Mouse (Mus musculus): ENCODE results near the gene Prnd. TPM values are rescaled to one million over a fixed set of nuclear protein-coding genes. Genes with fewer than 3 reads are reported as not detected.
A peak's percentile ranks its signal among the peaks of the same experiment; 100 is the strongest.

Gene Prnd
- polyA plus RNA-seq, 2 experiments from 2014 or later: 0.11 to 0.36 TPM

DNA sequence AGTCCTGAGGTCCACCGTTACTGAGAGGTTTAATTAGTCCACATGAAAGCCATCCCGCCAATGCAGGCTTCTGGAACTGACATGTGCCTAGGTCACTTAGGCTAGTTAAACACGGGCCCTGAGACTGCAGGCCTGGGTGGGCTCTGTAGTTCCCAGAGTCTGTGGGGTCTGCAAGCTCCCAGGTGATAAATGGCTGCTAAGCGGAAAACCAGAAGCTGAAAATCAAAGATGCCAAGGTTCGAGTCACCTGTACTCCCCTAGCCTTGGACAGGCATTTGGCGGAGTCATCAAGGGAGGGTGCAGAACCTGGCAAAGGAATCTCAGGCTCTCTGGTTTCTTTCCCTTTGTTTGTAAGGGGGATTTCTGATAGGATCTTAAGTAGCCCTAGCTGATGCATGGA lies 9.2 kb upstream of the Prnd start:
- ATAC-seq: no peak

DNA sequence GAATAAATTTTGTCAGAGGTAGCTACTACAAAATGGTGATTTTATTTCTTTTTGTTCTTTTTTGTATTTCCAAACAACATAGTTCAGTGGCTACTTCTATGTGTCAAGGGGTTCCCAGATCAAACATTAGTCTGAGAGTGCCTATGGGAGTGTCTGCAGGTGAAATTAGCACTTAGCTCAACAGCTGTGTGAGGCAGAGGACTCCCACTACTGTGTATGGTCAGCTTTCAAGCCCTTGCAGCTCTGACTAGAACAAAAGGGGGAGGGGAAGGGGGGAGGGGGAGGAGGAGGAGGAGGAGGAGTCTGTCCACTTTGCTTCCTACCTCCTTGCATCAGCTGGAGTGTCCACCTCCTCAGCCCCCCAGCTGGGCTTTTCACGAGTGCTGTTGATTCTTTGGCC lies 6.3 kb upstream of the Prnd start:
- ATAC-seq: no peak

DNA sequence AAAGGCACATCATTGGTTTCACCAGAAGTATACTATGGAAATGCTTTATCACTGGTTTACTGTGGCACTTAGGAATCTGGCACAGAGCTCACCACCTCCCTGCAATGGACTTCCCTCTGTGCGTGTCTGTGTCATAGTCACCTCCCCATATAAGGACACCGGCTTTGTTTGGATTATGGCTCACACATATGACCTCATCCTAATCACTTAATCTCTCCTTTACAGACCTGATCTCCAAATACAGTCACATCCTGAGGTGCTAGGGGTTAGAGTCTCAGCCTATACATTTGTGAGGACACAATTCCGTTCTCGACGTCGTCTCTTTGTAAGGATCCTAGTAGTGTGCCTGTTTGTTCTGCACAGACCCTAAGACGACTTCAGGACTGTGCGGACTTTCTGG lies 5.4 kb upstream of the Prnd start:
- no peak for ATAC-seq

- ATAC-seq: no peak
Measured at GRCm38 (mm10) chr2:131945765-131946164, 4.9 kb upstream of the Prnd start.

GRCm38 (mm10) chr2:131946351-131946750 lies 4.3 kb upstream of the Prnd start:
- ATAC-seq: no peak

- no peak for ATAC-seq
Measured at GRCm38 (mm10) chr2:131948156-131948555, 2.5 kb upstream of the Prnd start.

- no peak for ATAC-seq
Measured at GRCm38 (mm10) chr2:131948916-131949639, 1.6 kb upstream of the Prnd start.

- peak; percentile 18 for ATAC-seq
Measured at GRCm38 (mm10) chr2:131949767-131950597, 679 bp upstream of the Prnd start.

DNA sequence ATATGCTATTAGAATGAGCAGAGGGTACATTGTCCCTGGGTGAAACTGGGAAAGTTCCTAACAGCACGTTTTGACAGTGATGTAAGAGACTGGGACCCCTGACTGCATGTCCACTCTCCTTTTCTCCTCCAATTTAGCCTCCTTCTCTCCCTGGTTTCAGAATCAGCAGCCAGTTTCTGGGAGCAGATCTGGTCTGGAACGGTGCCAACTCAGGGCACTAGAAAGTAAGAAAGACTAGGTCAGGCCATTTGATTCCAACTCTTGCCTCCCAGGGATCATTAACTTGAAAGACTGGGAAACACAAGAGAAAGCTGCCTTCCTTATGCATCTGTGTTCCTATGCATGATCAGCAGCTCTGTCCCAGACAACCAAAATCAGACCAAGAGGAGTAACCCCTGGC lies 1.8 kb downstream of the Prnd start:
- ATAC-seq: no peak

- ATAC-seq: no peak
Measured at GRCm38 (mm10) chr2:131952961-131953538, 2.4 kb downstream of the Prnd start.

- no peak for ATAC-seq
Measured at GRCm38 (mm10) chr2:131953711-131954110, 3.0 kb downstream of the Prnd start.

DNA sequence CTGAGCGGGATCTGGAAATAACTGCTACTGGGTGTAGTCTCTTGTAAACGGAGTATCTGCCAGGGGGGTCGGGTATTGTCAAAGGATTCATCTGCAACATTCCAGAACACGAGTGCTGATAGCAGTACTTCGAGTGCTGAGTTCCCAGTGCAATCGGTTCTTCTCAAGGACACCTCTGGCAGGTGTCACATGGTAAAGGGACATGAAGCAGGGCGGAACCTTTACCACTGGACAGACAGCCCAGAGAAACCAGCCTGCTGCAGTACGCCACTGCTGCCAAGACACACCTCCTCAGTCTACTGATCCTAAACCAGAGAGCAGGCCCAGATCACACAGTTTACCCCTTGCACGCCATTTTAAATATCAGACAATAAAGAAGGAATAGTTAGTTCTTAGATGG lies 4.2 kb downstream of the Prnd start:
- ATAC-seq: no peak

- ATAC-seq: peak; percentile 58
Measured at GRCm38 (mm10) chr2:131955264-131955663, 4.6 kb downstream of the Prnd start.

- no peak for ATAC-seq
Measured at GRCm38 (mm10) chr2:131956336-131957256, 5.9 kb downstream of the Prnd start.

GRCm38 (mm10) chr2:131957731-131958222 lies 7.1 kb downstream of the Prnd start:
- ATAC-seq: no peak

DNA sequence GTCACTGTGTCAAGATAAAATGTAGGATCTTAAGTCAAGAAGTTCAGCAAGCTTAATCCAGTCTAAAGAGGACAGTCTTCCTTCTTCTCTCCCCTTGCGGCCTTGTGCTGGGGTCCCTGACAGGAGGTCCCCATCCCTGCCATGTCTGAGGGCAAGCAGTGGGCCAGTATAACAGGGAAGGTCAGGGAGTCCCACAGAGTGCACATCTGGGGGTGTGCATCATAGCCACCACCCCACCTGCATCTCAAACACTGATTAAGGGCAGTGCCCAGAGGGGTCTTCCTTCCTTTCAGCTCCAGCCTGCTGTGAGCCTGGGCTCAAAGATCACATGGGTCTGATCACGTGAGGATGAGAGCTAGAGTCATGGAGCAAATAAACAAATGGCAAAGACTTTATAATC lies 11.0 kb downstream of the Prnd start:
- no peak for ATAC-seq

- ATAC-seq: no peak
Measured at GRCm38 (mm10) chr2:131970597-131970996, 19.9 kb downstream of the Prnd start.

DNA sequence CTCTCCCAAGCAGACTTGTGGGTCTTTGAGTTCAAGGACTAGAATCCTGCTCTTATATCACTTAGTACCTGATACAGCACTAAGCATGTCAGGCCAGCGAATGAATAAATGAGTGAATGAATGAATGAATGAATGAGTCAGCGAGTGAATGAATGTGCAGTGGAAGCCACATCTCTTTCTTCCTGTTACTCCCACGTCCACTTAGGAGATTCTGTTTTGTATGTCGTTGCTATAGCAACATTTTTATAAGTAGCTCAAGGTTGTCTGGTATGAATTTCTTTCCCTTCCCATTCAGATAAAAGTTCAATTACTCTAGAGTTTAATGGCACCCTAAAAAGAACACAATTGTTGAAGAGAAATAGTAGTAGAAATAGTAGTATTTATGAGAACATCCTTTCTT lies 20.4 kb downstream of the Prnd start:
- no peak for ATAC-seq

- no peak for ATAC-seq
Measured at GRCm38 (mm10) chr2:131976663-131977062, 26.0 kb downstream of the Prnd start.

- no peak for ATAC-seq
Measured at GRCm38 (mm10) chr2:131980866-131981265, 30.2 kb downstream of the Prnd start.

- ATAC-seq: peak; percentile 93
Measured at GRCm38 (mm10) chr2:131982546-131983196, 32.0 kb downstream of the Prnd start.

DNA sequence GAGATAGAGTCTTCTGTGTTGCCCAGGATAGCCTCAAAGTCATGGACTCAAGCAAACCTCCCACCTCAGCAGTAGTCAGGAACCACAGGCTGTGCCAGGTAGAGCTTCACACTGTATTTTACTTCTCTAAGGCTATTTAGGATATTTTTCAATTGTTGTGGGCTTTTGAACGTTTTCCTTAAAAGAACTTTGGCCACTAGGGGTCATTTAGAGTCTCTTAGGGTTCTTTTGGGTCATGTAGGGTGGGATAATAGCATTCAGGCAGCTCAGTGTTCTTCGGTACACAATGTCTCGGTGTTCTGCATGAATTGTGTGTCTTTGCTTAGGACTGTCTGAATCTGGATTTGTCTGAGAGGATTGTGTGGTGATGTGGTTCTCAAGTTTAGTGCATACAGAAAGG lies 37.3 kb downstream of the Prnd start:
- no peak for ATAC-seq

Data from activated CD4-positive, CD25-positive, alpha-beta regulatory T cell, adult 4 months (primary cell).